Mouse (Mus musculus) cerebellum, postnatal 4 days (tissue): ENCODE data around the gene Ackr1.
A peak's percentile ranks its signal among the peaks of the same experiment; 100 is the strongest.
"Not testable (repeated sequence)": the region's sequence is repeated elsewhere in the genome, so short reads cannot be mapped to it uniquely, and the experiment has no call there.

Source experiments
- DNase-seq, 2 experiments: peaks; one replicate each; pipeline ENCODE4 v3.0.0; 2022; ENCODE audit warnings: low spot score in 2 of 2, mixed read lengths in 1 of 2

Gene Ackr1

DNA sequence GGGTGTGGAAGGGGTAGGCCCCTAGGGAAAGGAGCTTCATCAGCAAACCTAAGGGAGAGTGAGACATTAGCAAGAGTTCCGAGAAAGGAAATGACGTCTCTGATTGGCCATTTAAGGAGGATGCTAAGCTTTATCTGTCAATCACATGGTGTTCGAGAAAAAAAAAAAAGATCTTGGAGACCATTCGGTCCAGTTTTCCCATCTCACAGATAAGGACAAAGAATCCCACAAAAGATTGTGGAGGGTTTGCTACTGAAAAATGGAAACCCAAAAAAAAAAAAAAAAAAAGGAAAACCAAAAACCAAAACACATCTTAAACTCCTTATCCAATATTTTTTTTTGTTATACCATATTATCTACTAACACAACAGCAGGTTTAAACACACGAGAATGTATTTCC is 15.6 kb upstream of the Ackr1 start:
- no peak for DNase-seq

DNA sequence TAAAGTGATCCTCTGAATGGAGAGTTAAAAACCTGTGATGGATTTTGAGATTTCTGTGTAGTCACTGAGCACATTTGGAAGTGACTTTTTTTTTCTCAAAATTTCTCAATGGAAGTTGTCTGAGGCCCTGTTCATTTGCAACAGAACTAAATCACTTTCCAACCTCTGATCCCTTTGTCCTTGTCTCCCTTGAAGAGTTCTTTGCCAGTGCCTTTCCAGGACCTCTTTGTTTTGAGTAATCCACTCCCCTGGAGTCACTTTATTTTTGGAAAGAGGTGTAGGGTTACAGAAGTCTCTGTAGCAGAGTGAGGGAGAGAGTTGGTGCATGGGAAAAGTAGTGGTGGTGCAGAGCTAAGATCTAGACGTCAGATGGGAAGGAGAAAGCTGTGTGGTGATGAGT is 15.0 kb upstream of the Ackr1 start:
- no peak for DNase-seq

DNA sequence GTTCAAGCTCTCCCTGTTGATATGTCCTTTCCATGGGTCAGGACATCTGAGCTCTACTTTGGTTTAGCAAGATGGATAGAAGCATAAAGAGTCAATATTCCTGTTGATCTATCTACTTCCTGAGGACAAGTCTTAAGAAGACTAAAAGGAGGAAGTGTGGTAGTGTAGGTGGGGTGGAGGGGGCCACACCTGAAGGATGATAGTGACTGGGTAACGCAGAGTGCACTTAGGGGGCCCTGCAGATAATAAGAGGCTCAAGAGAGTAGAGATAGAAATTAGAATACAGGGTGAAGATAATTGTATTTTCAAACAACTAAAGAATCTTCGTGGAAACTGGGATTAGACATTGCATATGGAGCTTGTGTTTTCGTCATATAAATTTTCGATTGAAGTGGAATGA is 11.6 kb upstream of the Ackr1 start:
- DNase-seq: no peak

DNA sequence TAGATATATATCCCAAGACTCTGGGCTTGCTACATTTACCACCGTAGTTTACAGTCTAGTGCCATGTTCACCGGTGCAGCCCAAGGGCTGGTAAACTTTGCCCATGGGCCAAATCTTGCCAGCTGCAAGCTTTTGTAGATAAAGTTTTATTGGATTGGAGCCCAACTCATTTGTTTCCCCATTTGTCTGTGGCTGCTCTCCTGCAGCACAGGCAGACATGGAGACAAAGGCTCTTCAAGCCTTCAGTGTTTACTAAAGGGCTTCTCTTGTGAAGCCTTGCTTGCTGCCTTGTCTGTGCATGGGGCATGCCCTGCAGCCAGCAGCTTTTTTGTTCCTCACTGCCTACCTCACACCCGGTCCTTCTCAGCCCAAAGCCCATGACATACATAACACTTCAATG is 10.4 kb upstream of the Ackr1 start:
- no peak for DNase-seq

DNA sequence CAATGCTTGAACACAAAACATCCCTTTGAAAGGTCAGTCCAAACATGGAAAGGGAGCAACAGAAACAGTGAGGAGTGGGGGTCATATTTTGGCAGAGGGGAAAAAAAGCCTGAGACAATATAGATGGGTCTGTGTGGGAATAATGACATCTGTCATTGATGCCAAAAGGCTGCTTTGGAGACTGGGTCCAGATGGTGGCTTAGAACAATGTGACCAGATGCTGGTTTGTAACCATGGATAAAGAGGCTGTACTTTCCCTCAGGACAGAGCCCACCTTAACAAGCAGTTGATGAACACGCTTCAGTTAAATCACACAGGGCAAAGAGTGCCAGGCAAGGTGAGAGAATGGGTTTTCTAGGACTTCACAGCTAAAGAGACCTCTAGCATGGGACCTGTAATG is 8.9 kb upstream of the Ackr1 start:
- no peak for DNase-seq

DNA sequence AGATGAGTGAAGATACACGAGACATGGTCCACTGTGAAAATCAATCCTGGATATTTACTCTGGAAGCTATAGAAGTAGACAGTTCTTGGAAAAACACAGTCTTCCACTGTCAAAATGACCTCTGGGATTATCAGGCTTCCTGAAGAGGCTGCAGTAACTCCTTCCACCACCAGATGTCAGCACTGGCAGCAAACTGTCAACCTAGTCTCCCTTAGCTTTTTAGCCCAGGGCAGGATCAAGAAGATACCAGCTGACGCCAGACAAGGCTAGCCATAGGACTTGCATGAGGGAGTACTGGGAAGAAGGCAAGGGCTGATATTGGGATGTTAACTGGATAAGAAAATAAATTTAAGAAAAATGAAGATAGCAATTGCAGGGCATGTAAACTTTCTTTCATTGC is 6.0 kb upstream of the Ackr1 start:
- peak in 1 of 2 experiments; percentile 79 for DNase-seq

DNA sequence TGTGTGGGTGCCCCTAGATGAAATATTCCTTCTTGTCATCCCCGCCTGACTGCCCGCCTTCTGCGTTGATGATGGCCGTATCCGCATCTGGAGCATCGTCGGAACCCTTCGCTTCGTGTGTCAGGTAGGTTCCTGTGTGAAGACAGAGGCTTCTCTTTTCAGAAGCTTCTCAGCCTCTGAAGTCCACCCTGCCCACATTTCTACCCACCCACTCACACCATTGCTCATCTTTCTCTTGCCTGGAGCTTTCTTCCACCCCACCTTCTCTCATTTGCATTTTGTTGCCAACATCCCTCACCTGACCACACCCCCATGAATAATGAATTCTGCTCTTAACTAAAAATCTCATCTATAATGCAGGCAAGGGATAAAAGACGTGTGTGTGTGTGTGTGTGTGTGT is 3.5 kb upstream of the Ackr1 start:
- DNase-seq: no peak

DNA sequence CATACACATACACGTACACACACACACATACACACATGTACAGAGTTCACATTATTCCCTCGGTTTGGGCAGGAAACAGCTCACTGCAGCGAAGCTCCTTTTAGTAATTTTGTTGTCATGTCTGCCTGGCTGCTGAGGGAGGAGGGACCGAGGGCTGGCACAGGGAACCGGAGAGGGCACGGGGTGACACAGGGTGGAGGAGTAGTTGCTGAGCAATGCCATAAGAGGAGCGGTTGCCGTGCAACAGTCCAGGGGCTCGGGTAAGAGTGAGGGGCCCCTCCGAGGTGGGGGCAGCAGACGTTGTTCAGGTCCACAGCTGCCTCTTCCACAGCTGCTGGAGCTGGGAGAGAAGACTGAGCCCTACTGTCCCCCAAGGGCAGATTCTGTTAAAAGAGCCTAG is 2.4 kb upstream of the Ackr1 start:
- no peak for DNase-seq

DNA sequence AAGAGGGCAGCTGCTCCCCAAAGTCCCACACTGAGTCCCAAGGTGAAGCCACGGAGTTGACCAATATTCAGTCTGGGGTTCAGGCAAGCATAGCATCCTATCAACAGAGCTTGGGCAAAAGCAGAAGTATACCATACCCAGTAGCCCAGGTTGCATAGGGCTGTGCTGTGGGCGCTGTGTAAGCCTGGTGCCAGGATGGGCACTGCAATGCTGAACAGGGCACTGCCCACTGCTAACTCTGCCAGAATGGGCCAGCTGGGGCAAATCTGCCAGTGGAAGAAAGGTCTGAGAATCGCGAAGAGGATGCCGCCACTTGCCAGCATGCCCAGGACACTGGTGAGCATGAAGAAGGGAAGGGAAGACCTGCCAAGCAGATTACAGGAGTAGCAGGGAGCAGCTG is 1.1 kb downstream of the Ackr1 start:
- DNase-seq: peak in 1 of 2 experiments; percentile 42

DNA sequence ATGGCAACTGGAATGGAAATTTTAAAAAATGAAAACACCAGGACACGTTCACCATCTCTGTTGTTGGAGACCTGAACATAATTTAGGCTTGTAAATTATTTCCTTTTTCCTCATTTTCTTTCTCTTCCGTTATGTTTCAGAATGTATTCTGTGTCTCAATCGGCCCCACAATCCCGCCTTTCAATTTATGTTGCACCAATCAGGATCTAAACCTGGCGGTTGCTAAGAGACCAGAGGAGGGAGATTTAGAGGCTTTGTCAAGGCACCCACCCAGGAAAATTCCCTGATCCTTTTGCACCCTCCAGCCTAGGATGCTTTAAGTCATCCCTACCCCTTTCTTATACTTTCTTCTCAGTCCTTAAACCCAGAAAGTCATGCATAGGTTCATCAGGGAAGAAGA is 3.8 kb downstream of the Ackr1 start:
- no peak for DNase-seq

DNA sequence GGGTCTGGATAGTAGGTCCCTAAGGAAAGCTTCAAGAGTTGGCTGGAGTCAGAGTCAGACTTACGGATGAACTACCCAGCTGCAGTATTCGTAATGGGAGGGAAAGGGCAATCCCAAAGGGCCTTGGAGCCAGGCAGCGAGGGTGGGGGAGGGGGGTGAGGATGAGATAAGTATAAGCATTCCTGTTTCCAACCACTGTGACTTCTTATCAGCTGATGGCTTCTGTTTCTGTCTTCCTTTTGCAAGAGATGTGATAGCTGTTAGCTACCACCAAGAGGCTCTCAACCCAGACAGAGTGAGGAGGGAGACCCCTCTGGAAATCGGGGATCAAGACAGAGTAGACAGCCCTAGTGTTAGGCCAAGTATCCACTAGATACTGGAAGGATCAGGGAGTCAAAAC is 4.4 kb downstream of the Ackr1 start:
- no peak for DNase-seq

DNA sequence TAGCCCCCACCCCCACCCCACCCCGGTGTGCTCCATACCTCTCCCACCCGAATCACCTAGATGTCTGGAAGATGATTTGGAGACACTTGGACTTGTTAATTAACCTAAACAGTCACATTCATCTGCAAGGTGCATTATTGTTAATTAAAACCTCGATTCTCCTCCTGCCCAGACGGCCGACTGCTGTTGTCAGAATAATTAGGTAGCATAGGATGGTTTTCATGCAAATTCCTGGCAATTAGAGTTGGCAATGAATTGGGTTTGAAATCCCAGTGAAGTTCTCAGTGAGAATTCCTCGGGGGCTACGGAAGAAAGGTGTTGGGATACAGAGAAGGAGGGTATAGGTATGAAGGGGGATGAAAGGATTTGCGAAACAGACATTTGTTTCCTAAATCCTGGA is 5.1 kb downstream of the Ackr1 start:
- DNase-seq: no peak

DNA sequence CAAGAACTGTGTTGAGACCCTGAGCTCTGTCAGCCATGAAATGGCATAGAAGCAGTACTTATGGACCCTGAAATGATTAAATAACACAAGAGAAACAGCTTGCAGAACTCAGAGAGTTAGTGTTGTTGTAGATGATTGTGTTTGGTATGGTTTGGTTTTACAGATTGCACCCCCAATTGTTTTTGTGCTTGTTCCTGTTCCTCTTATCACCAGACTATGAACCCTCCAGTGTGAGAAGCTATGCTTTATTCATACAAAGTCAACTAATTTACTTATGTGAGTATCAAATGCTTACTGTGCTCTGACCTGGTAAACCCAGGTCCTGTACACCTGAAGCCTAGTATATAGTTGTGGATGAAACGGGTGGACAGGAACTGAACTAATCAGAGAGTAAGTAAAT is 7.0 kb downstream of the Ackr1 start:
- DNase-seq: no peak

DNA sequence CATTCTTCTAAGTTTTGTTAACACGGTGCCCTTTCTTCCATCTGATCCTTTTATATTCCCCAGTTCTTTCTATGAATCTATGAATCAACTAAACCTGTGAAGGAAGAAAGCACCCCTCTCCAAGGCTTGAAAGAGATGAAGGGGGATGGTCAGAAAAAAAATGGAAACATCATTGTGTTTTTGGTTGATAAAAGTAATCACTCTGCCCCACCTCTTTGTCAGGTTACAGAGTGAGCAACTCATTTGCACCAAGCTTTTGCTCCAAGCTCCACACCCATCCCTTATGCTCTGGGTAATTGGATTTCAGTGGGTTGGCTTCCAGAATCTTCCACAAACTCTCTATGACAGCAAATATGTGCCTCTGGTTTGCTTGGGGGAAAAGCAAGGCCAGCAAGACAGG is 8.2 kb downstream of the Ackr1 start:
- DNase-seq: no peak

DNA sequence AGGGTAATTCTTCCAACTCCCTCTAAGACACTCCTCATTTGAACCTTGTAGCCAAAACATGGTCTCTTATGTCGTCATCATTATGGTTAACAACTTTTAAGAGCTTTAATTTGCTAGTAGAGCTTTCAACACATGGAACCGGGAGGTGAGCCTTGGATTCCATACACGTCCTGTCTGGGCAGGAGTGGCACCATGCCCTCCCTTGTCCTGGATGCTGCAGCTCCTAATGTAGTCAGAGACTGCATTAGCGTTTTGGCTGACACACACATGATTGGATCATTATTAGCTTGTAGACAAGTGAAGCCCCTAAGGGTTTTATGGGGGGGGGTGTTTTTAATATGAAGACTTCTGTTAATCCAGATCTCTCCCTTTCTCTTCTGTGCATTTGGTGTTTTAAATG is 8.6 kb downstream of the Ackr1 start:
- no peak for DNase-seq

DNA sequence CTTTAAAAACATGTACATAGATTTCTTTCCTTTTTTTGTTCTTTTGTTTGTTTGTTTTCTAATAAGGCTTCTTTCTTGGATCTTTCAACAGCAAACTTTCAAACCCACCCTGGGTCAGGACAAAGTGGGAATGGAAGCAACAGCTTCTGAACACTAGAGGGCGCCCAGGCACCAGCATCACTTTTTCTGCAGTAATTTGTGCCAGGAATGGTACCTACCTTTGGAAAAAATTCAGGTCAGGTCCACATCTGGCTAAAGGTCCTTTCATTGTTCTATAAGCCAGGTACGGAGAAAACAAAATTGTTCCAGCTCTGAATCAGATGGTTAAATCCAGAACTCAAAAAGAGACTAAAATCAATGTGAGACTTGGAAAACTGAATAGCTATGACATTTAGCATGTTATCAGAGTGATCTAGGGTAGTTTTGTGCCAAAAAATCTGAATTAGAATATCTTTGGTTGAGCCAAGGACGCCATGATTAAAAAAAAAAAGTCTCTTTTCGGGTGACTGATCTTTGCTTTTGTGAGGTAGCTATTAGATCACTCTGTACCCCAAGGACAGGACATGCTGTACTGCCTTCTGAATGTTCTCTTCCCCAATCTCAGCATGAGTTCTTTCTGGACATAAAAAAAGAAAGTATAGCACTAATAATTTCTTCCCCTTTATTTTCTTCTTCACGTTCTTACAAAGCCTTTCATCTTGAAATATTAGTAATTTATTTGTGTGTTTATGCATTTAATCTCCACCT is 9.5 kb downstream of the Ackr1 start:
- peak in 1 of 2 experiments; percentile 48 for DNase-seq

DNA sequence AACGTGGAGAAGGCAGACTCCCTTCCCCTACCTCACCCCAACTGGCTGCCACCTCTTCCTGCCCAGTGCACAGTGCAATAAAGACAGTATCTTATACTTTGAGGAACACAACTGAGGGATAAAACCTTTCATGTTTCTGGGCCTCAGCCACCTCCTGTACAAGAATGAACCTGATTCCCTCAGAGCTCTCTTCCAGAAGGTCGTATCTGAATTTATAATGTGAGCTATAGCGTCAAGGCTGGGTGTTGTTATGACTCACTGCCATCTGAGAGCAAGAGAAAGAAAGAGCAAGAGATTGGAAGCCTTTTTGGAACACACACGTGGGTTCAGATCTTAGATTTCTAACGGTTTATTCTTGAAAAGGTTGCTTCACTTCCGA is 11.3 kb downstream of the Ackr1 start:
- no peak for DNase-seq

DNA sequence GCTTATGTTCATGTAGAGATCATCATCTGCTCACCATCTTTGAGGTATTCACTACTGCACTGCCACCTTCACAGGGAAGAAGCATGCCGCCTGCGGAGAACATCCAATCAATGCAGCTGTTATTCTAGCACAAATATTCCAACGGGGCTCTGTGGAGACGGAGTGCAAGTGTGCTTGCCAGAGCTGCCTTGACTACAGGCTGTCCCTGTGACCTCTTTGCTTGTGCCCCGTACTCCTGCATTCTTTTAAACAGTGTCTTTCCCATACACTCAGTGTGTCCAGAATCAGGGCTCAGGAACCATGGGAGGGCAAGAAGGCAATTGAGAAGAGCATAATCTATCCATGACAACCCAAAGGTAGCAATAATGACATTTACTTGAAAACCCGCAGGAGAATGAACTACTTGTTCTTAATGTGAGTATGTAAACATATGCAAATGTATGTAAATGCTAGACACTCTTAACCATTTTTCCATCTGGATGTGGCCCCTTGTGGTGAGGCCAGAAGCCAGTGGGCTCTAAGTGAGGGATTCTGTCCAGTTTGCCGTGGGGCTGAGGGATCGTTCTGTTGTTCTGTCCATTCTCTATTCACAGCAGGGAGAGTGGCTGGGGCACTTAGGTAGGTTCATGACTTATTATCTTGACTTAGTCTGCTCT is 11.8 kb downstream of the Ackr1 start:
- no peak for DNase-seq

DNA sequence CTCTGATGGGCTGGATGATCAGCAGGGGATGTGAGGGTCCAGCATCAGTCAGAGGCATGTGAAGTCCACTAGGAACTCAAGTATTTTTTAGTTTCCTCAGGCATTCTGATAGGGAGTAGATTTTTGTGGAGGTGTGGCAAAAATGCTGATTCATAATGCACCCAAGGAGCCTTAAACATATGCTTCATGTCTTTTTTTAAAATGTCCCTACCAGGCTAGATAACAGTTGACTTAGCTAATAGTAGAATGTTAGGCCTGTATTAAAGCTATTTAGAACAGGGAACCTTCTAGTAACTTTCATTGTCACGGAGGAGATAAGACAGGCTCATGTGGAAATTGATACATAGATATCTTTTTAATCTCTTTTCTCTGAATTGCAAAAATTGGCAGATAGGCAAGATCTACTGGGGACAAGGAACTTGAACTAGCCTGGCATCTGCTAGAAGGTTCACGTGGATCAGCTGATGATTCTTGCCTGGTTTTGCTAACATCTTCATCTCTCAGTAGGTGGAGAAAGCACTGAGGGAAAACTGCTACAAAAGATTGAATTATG is 15.5 kb downstream of the Ackr1 start:
- no peak for DNase-seq

DNA sequence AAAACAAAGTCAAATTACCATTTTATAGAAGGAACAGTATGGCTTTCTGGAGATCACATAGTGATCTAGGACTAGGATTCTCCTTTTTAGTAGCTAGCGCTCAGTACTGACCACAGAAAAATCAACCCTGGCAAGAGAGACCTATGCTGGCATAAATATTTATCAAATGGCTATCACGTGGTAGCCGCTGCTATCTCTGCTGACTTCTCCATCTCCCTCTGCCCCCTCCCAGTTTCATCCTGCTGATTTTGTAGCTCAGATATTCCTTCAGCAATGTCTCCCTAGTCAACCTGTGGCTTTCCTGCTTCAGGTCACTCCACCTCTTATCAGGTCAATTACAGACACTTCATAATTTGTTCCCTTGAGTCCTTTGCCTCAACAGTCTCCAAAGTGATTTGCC is 17.8 kb downstream of the Ackr1 start:
- no peak for DNase-seq

DNA sequence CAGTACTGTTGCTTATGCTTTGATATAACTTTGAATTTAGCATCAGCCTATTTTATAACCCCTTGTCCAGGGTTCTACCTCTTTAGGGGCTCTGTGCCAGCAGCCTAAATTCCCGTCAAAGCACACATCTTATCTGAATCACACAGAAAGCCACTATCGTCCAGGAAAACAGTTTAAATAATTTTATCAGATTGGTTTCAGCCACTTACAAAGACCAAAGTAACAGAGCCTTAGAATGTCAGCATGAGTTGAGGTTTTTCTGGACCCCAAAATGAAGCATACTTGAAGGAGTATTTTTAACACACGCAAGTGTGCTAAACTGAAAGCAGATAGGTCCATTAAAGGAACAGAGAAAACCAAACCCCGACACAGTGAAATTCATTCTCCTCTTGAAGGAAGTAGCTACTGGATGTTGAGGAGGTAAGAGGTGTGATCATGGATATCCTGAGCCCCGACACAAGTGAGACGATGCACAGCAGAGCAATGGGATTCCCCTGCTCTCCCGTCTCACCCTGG is 20.0 kb downstream of the Ackr1 start:
- not testable (repeated sequence) for DNase-seq

DNA sequence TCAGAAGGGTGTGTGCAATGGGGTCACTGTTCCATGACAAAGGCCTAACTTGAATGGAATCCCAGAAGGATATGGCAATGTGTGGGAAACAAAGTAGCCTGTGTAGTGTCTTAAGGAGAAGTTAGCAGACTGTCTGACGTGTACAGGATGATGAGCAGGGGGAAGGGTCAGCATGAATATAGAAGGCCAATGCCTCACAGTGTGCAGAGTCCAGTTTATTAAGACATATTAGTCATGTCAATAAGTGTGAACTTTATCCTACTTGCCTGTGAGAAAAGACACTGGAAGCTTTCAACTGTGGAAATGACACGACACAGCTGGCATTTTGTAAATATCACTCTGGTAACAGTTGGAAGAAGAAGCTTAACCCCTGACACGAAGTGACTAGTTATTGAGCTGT is 30.8 kb downstream of the Ackr1 start:
- DNase-seq: not testable (repeated sequence)
